Mouse (Mus musculus) stomach, postnatal 0 days (tissue): ENCODE data around the gene Oscar.
A peak's percentile ranks its signal among the peaks of the same experiment; 100 is the strongest.

Experiments used
- CTCF ChIP-seq: IDR thresholded peaks from 2 replicates; pipeline ENCODE4 v1.5.1; 2016; ENCODE audit warnings: antibody characterized with exemption, low read depth, mild to moderate bottlenecking, moderate library complexity
- EP300 ChIP-seq: optimal IDR thresholded peaks from 2 replicates; pipeline ENCODE3; 2016; ENCODE audit warnings: antibody characterized with exemption

GRCm38 (mm10) chr7:3591534-3591933, 24.4 kb downstream of the Oscar start:
- 0 out of 2 replicates have a peak, but pooled peaks have one; percentile 7 for TF ChIP-seq CTCF
- no peak for TF ChIP-seq EP300
